Mouse (Mus musculus): ENCODE data around the gene Wee1. TPM values are rescaled to one million over a fixed set of nuclear protein-coding genes. Genes with fewer than 3 reads are reported as not detected.
"Not testable (repeated sequence)": the region's sequence is repeated elsewhere in the genome, so short reads cannot be mapped to it uniquely, and the experiment has no call there.

Wee1 gene
- total RNA-seq (2014; fragmentation: Nextera tagmentation) (42.8 and 48.8 TPM in 2 replicates), total RNA-seq (2017) (27.0 and 27.8 TPM in 2 replicates)

DNA sequence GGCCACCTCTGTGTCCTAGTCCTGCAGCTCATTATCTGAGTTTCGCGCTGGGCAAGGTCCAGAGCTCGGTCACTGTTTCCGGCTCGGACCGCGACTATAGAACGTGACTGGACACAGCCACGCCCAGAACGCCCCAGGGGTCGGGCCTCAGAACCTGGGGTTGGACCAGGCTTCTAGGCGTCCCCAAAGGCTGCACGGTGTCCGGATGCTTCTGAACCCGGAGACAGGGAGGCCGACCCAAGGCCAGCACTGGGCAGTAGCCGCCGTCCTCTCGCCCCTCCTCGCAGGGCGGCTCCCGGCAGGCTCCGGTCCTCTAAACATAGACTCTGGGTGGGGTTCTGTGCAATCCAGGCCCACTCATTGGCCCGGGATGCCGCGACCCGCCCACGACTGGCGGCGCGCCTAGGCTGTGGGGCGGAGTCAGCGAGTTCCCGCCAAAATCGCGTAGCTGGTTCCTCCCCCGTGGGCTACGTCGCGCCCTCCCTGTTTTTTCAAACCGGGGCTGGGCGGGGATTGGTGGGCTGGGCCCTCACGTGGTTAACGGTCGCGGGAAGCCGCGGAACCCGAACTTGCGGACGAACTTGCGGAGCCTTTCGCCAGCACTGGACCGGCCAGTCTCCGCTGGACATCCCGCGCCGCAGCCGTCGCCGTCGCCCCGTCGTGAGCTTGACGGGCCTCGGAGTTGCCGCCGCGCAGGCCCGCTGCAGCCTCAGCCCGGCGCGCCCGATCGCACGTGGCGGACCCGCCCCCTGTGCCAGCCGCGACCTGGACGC is at the start of gene Wee1:
TSS of gene Wee1 (plus strand) at position 531 of the 773 bp plus-strand sequence.
- peak; percentile 87 for ATAC-seq (replicated peaks; ENCODE audit: low FRiP score, low TSS enrichment, poor library complexity, severe bottlenecking)

DNA sequence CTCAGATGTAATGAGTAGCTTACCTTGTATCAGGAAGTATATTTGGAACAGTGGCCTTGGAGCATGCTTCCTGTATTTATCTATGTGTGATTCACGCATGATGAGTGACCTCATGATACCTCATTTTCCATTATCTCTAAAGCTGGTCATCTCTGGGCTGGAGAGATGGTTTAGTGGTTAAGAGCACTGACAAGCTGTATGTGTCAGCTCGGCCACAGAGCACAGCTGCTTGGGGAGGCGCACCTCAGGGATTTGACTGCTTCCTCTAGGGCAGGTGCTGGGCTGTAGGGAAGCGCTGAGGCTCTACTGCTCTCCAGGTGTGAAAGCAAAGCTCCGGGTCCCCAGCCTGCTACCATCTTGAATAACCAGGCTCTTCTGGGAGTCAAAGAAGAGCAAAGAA is 43.7 kb upstream of the Wee1 start:
- ATAC-seq (replicated peaks; ENCODE audit: low FRiP score, low TSS enrichment, poor library complexity, severe bottlenecking), result 0 out of 2 replicates have a peak, but pooled peaks have one; percentile 41

DNA sequence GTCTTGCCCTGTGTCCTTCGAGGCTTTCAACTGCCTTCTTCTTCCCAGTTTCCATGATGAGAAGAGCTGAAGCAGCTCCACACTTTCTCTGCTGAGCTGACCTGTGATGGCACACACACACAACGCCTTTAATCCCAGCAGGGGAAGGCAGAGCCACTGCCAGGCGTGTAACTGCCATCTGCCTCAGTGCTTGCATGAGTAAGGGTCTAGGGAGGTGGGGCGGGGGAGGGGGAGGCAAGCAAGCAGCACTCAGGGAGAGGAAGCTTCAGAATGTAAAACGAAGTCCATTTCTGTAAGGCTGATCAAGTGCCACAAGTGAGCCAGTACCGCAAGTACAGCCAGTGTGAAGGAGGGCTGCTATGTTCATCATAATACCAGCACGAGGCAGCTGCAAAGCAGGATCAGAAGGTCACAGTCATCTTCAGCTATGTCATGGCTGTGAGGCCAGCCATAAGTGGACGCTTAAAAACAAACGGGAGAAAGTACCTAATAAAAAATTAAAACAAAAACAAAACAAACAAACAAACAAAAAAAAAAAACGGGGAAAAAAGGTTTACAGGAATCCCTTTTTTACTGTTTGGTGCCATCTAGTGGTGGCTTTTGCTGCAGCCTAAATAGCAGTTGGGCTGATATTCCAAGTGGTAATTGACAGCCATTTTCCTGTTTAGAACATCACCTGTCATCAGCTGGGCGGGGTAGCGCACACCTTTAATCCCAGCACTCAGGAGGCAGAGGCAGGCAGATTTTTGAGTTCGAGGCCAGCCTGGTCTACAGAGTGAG is 38.3 kb upstream of the Wee1 start:
- ATAC-seq (replicated peaks; ENCODE audit: low FRiP score, low TSS enrichment, poor library complexity, severe bottlenecking), result peak; percentile 58; the same call in 1 of the 2 replicates

DNA sequence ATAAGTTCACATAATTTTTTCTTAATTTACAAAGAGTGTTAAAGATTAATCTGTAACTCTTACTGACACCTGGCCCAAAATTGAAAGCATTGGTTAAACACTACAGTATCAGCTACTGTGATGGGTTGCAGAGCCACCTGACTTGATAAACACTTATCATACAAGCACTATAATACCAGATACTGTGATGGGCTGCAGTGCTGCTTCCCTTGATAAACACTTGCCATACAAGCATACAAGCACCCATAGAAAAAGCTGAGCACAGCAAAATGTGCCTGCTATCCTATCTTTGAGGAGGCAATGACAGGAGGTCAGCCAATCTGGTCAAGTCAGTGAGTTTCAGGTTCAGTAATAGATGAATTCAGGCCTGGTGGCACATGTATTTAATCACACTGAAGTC is 36.6 kb upstream of the Wee1 start:
- peak; percentile 63 for ATAC-seq (replicated peaks; ENCODE audit: low FRiP score, low TSS enrichment, poor library complexity, severe bottlenecking)

DNA sequence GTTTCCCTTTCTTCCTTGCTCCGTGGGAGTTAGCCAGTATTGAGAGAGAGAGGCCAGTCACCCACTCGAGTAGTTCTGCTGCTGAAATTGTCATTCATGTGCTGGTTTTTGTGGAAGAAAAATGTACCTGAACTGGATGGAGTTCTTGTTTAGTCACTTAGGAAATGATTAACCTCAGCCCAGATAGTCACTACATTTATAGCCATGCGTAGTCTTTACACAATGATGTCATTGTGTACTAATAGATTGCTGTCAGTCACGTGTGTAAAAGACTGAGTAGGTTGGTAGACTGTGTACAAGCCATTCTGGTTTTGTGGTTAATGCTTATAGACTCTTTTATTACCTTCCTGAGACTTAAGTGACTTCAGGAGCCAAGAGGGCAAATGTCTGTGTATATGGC is 33.9 kb upstream of the Wee1 start:
- no peak for ATAC-seq (replicated peaks; ENCODE audit: low FRiP score, low TSS enrichment, poor library complexity, severe bottlenecking)

DNA sequence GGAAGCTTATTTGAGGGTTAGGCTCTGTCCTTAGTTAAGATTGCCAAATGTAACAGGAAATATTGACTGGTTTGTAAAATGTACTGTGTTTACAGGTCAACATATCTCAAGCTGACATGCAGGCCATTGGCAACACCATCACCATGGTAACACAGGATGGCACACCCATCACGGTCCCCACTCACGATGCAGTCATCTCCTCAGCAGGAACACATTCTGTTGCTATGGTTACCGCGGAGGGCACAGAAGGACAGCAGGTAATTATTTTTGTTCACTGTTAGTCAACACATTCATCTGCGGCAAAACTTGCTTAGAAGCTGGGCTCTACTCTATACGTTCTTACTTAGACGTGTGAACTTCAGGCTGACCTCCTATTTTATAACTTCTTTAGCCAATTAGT is 30.2 kb upstream of the Wee1 start:
- no peak for ATAC-seq (replicated peaks; ENCODE audit: low FRiP score, low TSS enrichment, poor library complexity, severe bottlenecking)

DNA sequence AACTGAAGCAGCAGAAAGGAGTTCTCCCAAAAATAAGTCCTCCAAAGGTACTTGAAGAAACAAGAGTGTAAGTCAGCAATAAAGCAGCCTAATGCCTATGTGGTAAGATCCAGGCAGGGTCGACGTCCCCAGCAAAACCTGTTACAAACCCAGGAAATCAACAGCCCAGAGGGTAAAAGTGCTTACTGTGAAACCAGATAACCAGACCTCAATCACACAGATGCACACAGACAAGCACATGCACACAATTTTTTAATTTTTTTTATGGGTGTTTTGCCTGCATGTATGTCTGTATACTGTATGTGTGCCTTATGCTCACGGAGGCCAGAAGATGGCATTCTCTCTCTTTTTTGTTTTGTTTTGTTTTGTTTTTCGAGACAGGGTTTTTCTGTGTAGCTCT is 25.5 kb upstream of the Wee1 start:
- peak; percentile 88 for ATAC-seq (replicated peaks; ENCODE audit: low FRiP score, low TSS enrichment, poor library complexity, severe bottlenecking)

DNA sequence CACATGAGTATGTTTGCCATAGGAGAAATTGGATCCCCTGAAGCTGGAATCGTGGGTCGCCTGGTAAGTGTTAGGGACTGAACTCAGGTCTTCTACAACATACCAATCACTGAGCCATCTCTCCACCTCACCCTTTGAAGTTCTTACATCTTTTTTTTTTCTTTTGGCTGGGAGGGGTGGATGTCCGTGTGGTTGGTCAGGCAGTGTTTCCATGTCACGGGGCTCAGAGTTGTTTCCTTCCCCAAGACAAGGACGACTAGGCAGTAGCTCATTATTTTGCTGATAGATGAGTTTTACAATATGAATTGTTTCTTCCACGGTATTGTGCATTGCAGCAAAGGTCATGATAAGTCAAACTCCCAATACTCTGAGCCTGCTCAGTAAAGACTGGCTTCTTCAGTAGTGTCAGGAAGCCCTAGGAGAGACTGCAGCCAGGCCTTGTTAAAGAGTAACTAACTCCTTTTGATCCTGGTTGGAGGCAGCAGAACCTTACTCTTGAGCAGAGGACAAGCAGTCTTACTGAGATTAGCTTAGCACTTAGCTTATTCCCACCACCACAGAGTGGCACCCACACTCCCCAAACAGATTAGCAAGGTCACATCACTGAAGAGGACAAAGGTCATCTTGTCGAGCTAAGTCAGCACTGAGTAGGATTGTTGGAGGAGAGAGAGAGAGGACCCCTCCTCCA is 24.6 kb upstream of the Wee1 start:
- ATAC-seq (replicated peaks; ENCODE audit: low FRiP score, low TSS enrichment, poor library complexity, severe bottlenecking), result no peak

DNA sequence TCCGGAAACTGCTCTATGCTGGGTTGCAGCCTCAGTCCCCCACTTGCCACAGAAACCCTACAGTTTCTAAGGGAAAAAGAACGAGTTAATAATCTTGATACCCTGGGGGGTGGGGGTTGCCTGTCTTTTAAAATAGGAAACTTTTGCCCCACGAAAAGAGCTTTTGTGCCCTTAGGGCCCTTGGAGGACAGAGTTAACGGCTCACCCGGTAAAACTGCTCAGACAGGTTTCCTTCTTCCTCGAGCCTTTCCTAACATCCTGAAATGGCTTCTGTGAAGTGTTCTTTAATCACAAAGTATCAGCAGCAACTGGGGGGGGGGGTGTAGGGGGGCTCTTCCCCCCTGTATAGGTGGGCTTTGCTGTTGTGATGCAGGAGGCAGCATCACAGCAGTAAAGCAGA is 21.0 kb upstream of the Wee1 start:
- no peak for ATAC-seq (replicated peaks; ENCODE audit: low FRiP score, low TSS enrichment, poor library complexity, severe bottlenecking)

DNA sequence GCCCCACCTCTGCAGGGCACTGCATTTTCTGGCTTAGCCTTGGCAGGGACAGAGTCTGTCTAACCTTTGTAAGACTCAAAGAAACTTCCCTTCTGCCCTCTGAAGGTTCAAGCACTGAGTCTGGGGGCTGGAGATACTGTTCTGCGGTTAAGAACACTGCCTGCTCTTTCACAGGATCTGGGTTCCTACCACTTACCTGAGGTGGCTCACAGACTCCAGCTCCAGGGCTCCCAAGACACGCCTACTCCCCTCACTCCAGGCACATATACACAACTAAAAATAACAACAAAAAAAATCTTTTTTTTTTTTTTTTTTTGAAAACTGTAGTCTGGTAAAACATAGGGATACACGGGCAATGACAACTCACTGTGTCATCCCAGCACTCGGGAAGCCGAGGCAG is 20.6 kb upstream of the Wee1 start:
- no peak for ATAC-seq (replicated peaks; ENCODE audit: low FRiP score, low TSS enrichment, poor library complexity, severe bottlenecking)

DNA sequence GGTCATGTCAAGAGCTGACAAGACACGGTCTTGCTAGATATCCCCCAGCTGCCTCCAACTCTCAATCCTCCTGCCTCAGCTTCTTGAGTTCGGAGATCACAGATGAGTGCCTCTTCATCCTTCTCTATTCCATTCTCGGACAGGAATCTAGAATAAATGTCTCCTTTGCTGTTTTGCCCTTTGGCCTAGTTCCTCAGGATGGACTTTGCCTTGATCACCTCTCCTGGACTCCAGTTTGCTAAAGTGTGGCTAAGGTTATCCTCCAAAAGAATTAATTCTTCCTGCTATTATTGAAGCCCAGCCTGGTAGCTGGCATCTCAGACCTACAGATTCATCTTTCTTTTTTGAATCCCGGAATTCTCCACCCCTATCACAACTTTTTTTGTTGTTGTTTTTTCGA is 16.8 kb upstream of the Wee1 start:
- ATAC-seq (replicated peaks; ENCODE audit: low FRiP score, low TSS enrichment, poor library complexity, severe bottlenecking), result no peak

DNA sequence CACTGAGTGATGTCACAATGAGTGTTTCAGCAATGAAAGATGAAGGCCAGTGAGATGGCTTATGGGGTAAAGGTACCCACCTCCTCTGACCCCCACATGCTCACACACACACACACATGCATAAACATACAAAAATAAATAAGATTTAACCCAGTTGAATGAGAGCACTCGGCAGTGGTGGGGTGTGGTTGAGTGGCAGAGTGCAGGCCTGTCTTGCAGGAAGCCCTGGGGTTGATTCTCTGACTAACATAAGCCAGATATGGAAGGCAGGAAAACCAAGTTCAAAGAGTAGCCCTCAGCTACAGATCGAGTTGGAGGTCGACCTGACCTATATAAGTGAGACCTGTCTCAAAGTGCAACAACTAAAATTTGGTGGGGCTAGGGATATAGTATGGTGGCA is 15.2 kb upstream of the Wee1 start:
- no peak for ATAC-seq (replicated peaks; ENCODE audit: low FRiP score, low TSS enrichment, poor library complexity, severe bottlenecking)

DNA sequence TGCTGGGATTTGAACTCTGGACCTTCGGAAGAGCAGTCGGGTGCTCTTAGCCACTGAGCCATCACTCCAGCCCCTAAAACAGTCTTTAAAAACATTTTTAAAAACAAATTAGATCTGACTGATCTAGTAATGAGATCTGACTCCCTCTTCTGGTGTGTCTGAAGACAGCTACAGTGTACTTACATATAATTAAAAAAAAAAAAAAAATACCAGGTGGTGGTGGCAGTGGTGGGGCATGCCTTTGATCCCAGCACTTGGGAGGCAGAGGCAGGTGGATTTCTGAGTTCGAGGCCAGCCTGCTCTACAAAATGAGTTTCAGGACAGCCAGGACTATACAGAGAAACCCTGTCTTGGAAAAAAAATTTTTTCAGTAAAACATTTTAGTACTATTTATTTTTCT is 13.3 kb upstream of the Wee1 start:
- not testable (repeated sequence) for ATAC-seq (replicated peaks; ENCODE audit: low FRiP score, low TSS enrichment, poor library complexity, severe bottlenecking)

DNA sequence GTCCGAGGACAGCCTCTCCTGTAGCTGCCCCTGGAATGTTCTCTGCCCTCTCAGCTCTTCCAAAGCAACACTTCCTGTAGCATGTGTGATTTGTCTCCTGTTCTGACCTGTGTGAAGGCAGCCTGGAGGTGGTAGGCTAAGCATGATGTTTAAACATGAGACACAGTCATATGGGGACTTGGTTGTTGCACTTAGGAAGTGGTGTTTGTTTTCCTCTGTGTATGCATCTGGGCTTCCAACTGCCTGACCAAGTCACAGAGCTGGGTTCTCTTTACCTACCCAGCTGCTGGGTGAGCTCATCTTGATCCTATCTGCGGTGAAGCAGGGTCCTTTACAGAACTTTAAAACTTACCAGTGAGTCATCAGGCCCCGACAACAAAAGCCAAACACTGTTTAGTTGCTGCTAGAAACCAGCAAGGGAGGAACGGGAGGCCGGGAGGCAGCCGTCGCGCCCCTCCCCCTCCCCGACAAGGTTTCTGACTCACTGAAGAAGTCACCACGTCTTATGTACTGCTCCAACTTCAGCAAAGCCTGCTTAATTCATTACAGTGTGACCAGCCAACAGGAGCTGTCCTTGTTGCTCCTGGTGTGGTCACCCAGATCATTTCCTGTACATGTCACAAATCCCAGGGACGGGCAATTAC is 12.8 kb upstream of the Wee1 start:
- peak; percentile 79 for ATAC-seq (replicated peaks; ENCODE audit: low FRiP score, low TSS enrichment, poor library complexity, severe bottlenecking)

DNA sequence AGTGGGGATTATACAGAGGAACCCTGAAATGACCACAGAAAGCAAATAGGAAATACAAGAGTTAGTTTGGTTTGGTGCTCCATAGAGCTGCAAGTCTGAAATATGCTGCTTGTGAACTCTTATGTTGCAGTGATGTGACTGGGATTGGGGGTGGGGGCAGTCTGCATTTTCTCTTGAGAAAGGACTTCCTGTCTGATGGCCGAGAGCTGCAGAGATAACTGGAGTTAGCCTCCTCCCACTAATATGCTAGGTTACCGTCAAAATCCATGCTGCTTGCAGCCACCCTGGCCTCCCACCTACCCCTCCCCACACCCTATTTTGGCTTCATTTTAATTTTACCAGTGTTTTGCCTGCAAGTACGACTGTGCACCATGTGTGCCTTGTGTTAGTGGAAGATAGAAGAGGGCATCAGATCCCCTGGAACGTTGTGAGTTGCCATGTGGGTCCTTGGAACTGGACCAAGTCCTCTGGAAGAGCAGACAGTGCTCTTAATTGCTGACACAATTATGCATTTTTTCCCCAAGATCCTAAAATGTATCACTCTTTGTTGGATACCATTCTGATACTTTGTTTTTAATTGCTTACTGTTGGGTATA is 11.7 kb upstream of the Wee1 start:
- peak; percentile 68 for ATAC-seq (replicated peaks; ENCODE audit: low FRiP score, low TSS enrichment, poor library complexity, severe bottlenecking)

DNA sequence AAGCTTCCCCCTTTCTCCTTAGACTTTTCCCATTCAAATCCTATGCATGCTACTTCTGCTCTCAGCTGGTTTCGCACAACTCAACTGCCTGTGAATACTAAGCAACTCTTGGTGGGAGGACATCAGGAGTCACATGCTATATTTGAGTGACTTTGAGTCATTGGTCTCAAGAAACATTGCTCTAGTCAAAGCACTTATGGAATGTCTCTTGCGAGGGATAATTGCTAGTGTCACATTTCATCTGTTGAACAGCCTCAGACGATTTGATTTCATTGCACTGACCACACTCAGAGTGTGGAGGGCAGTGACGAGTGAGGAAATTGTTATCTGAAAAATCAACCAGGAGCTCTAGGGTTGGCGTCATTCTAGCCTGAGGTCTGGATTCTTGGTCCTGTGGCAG is 7.1 kb upstream of the Wee1 start:
- no peak for ATAC-seq (replicated peaks; ENCODE audit: low FRiP score, low TSS enrichment, poor library complexity, severe bottlenecking)

DNA sequence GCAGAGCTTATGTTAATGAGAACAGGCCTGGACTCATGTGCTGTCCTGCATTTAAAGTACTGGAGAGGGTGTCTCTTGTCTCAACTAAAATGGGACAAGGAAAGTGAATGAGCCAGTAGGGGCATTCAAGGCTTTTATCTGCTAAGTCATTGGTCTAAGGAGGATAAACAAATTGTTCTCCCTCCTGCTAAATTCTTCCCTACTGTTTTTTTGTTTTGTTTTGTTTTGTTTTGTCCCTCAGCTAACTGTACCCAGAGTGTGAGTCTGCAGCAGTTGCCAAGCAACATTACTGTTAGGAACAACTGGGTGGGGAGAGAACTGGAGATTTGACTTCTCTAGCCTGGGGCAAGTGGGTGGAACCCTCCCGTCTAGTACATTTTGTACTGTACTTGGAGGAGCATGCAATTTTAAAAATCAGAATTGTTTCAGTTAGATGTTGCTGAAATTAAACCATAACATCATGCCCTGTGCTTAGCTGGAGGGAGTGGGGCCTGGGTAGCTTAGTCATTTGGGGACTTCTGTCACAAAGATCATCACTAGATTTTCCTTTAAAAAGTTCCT is 5.0 kb upstream of the Wee1 start:
- peak; percentile 45 for ATAC-seq (replicated peaks; ENCODE audit: low FRiP score, low TSS enrichment, poor library complexity, severe bottlenecking)

DNA sequence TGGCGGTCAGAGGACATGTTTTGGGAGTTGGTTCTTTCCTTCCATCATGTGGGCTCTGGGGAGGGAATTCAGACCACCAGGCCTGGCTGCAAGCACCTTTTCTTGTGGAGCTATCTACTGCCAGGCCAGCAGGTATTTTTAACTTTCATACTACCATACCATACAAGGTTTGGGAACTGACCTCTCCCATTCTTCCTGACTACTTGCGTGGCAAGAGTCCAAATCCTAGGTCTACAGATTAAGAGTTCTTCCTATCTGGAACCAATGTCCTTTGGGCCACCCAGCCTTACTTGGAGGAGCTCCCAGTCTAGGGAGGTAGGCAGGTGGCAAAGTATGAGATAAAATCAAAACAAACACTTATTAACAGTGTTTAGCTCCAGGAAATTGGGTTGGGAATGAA is 3.4 kb upstream of the Wee1 start:
- no peak for ATAC-seq (replicated peaks; ENCODE audit: low FRiP score, low TSS enrichment, poor library complexity, severe bottlenecking)

DNA sequence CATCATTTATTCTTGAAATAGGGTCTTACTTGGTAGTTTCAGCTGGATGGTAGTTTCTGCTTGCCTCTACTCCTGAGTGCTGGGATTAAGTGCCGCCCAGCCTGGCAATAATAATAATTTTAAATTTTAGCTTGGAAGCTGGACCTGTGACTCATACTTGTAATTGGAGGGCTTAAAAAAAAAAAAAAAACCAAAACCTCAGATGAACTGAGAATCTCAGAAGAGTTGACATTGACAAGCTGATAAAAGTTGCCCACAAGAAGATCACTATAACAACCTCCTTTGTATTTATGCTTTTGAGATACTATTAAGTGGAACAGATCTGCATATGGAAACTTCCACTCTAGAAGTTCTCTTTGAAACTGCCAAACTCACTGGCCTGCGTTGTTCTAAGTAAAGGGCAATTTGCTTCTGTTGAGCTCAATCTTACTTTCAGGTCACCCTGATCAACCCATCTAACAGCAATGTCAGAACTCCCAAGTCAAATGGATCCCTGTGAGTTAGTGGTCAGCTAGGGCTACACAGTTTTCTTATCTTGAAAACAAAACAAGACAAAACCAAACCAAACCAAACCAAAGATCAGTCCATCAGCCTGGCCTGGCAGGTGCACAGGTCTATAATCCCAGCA is 1.6 kb upstream of the Wee1 start:
- ATAC-seq (replicated peaks; ENCODE audit: low FRiP score, low TSS enrichment, poor library complexity, severe bottlenecking), result no peak

Measured in megakaryocyte-erythroid progenitor cell, adult 5-6 weeks (primary cell).